Mouse (Mus musculus) kidney, adult 2 months (tissue): ENCODE data around the gene Mettl7b.

Experiments
- CTCF ChIP-seq: fragments of 200-500 bp; conservative IDR thresholded peaks from 2 replicates; pipeline ENCODE4 v1.5.1; 2011; ENCODE audit warnings: low read depth, mild to moderate bottlenecking, control low read depth, low read length, moderate library complexity, mixed read lengths; ENCODE audit not compliant: insufficient read depth, insufficient read length
- POLR2A ChIP-seq: fragments of 200-500 bp; IDR thresholded peaks from one replicate; pipeline ENCODE4 v1.6.1; 2011; ENCODE audit warnings: low read depth, low read length, control low read depth

GRCm38 (mm10) chr10:128960590-128961584 lies at the start of gene Mettl7b:
- peak; percentile 52 for TF ChIP-seq POLR2A
- TF ChIP-seq CTCF: no peak
